Mouse (Mus musculus) myocyte (in vitro differentiated cells): ENCODE data around the gene Cab39l.

ENCODE experiments used
- CEBPB ChIP-seq: IDR thresholded peaks from 2 replicates; pipeline ENCODE4 v1.6.1; 2011; ENCODE audit warnings: mild to moderate bottlenecking, moderate library complexity; ENCODE audit not compliant: poor library complexity, insufficient read depth, severe bottlenecking
- E2F4 ChIP-seq: IDR thresholded peaks from one replicate; pipeline ENCODE4 v1.6.1; 2011; ENCODE audit warnings: mild to moderate bottlenecking, control low read depth, moderate library complexity; ENCODE audit not compliant: insufficient read depth
- MAX ChIP-seq: IDR thresholded peaks from one replicate; pipeline ENCODE4 v1.6.1; 2011; ENCODE audit warnings: low read depth, mild to moderate bottlenecking, control low read depth
- MYOD1 ChIP-seq, 3 experiments: IDR thresholded peaks; one replicate each; pipeline ENCODE4 v1.6.1; 2011; ENCODE audit warnings: control low read depth in 2 of 3, low read depth in 2 of 3, mild to moderate bottlenecking in 2 of 3, moderate library complexity in 1 of 3; ENCODE audit not compliant: insufficient read length in 2 of 3, control insufficient read depth in 1 of 3
- MYOG ChIP-seq, 3 experiments: IDR thresholded peaks; one replicate each; pipeline ENCODE4 v1.6.1; 2011; ENCODE audit warnings: control low read depth in 2 of 3, low read depth in 2 of 3, mild to moderate bottlenecking in 2 of 3; ENCODE audit not compliant: insufficient read length in 2 of 3, control insufficient read depth in 1 of 3, insufficient read depth in 1 of 3
- POLR2A ChIP-seq: IDR thresholded peaks from one replicate; pipeline ENCODE4 v1.6.1; 2011; ENCODE audit warnings: low read depth, mild to moderate bottlenecking, control low read depth, moderate library complexity; ENCODE audit not compliant: insufficient read length
- POLR2AphosphoS2 ChIP-seq: IDR thresholded peaks from one replicate; pipeline ENCODE4 v1.6.1; 2011; ENCODE audit warnings: low read depth, control low read depth; ENCODE audit not compliant: insufficient read length
- SRF ChIP-seq: IDR thresholded peaks from one replicate; pipeline ENCODE4 v1.6.1; 2011; ENCODE audit warnings: low read depth; ENCODE audit not compliant: control insufficient read depth, insufficient read length
- TCF12 ChIP-seq: IDR thresholded peaks from one replicate; pipeline ENCODE4 v1.6.1; 2011; ENCODE audit warnings: mild to moderate bottlenecking, control low read depth; ENCODE audit not compliant: poor library complexity, insufficient read depth, severe bottlenecking
- TCF3 ChIP-seq: IDR thresholded peaks from one replicate; pipeline ENCODE4 v1.6.1; 2011; ENCODE audit warnings: low read depth, control low read depth; ENCODE audit not compliant: insufficient read length
- USF1 ChIP-seq: IDR thresholded peaks from one replicate; pipeline ENCODE4 v1.6.1; 2011; ENCODE audit warnings: low read depth, mild to moderate bottlenecking, control low read depth, moderate library complexity

DNA sequence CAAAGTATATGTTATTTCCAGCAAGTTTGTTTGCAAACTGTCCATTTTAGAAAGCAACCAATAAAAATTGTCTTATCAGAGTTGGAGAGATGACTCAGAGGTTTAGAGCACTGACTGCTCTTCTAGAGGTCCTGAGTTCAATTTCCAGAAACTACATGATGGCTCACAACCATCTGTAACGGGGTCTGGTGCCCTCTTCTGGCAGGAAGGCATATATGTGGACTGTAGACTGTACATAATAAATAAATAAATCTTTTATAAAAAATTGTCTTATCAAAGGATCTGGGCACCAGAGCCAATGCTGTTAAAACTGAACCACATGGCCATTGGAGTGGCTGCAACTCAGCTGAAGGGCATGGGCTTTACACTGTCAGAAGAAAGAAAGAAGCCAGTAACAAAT, 149.8 kb downstream of the Cab39l start:
- TF ChIP-seq TCF12 (no peak), MAX (no peak), CEBPB (no peak), MYOD1 (IDR thresholded peaks at IDR 0.05; ENCODE audit: control insufficient read depth in 1 of 3, insufficient read length in 2 of 3, low read depth in 2 of 3) (no peak), POLR2A (no peak), POLR2AphosphoS2 (no peak), MYOG (IDR thresholded peaks at IDR 0.05; ENCODE audit: control insufficient read depth in 1 of 3, insufficient read depth in 1 of 3, insufficient read length in 2 of 3, low read depth in 2 of 3) (no peak), SRF (no peak), TCF3 (no peak), E2F4 (no peak), USF1 (no peak)
